Mouse (Mus musculus) brain, embryonic 14.5 days (tissue): ENCODE measurements around the gene Slc16a1. TPM values are rescaled to one million over a fixed set of nuclear protein-coding genes. Genes with fewer than 3 reads are reported as not detected.

Source experiments
- DNase-seq: peaks from one replicate; pipeline ENCODE4 v3.0.0-alpha.2; 2011; ENCODE audit warnings: low read depth
- CTCF ChIP-seq: fragments of 200-500 bp; IDR thresholded peaks from 2 replicates; pipeline ENCODE4 v1.5.1; 2012; ENCODE audit warnings: inconsistent platforms, mild to moderate bottlenecking, moderate library complexity, borderline replicate concordance; ENCODE audit not compliant: insufficient read depth, insufficient read length; ENCODE audit errors: extremely low read depth
- POLR2A ChIP-seq: fragments of 200-500 bp; IDR thresholded peaks from 2 replicates; pipeline ENCODE4 v1.6.1; 2012; ENCODE audit warnings: mild to moderate bottlenecking, inconsistent platforms, borderline replicate concordance; ENCODE audit not compliant: poor library complexity, insufficient read depth, insufficient read length, severe bottlenecking; ENCODE audit errors: extremely low read depth
- polyA plus RNA-seq: library from polyadenylated mRNA; depleted of rRNA; stranded (reverse); fragments of >200 nt; gene quantifications from 2 replicates; pipeline ENCODE4 v1.2.3, GENCODE M21; 2012; rRNA removed

The Slc16a1 gene
- 6.7 and 7.3 TPM in 2 replicates for polyA plus RNA-seq

- TF ChIP-seq CTCF = no peak
- TF ChIP-seq POLR2A = peak; percentile 80
- DNase-seq = peak; percentile 96
Observed at GRCm38 (mm10) chr3:104638403-104638779, at the start of gene Slc16a1. Gene Slc16a1 (plus strand): TSS chr3:104638668.

- no peak for TF ChIP-seq CTCF
- TF ChIP-seq POLR2A = no peak
- no peak for DNase-seq
Observed at GRCm38 (mm10) chr3:104596451-104597134, 41.9 kb upstream of the Slc16a1 start.

GRCm38 (mm10) chr3:104597135-104597764, 41.2 kb upstream of the Slc16a1 start:
- TF ChIP-seq CTCF = no peak
- no peak for TF ChIP-seq POLR2A
- DNase-seq = peak; percentile 95

- DNase-seq = no peak
- TF ChIP-seq POLR2A (no peak), CTCF (no peak)
Observed at GRCm38 (mm10) chr3:104599296-104600150, 38.9 kb upstream of the Slc16a1 start.

- DNase-seq = no peak
- TF ChIP-seq CTCF (no peak), POLR2A (no peak)
Observed at GRCm38 (mm10) chr3:104600691-104601090, 37.8 kb upstream of the Slc16a1 start.

GRCm38 (mm10) chr3:104601680-104602079, 36.8 kb upstream of the Slc16a1 start:
- TF ChIP-seq CTCF (no peak), POLR2A (no peak)
- DNase-seq = no peak

- TF ChIP-seq CTCF = no peak
- no peak for TF ChIP-seq POLR2A
- peak; percentile 53 for DNase-seq
Observed at GRCm38 (mm10) chr3:104609690-104610380, 28.6 kb upstream of the Slc16a1 start.

GRCm38 (mm10) chr3:104610453-104611230, 27.8 kb upstream of the Slc16a1 start:
- no peak for DNase-seq
- TF ChIP-seq CTCF (no peak), POLR2A (no peak)

- no peak for TF ChIP-seq CTCF
- no peak for TF ChIP-seq POLR2A
- DNase-seq = peak; percentile 48
Observed at GRCm38 (mm10) chr3:104611951-104612350, 26.5 kb upstream of the Slc16a1 start.

- TF ChIP-seq POLR2A = no peak
- TF ChIP-seq CTCF = no peak
- DNase-seq = no peak
Observed at GRCm38 (mm10) chr3:104613102-104613501, 25.4 kb upstream of the Slc16a1 start.

GRCm38 (mm10) chr3:104614081-104614480, 24.4 kb upstream of the Slc16a1 start:
- no peak for DNase-seq
- TF ChIP-seq CTCF = no peak
- no peak for TF ChIP-seq POLR2A

- DNase-seq = no peak
- no peak for TF ChIP-seq CTCF
Observed at GRCm38 (mm10) chr3:104615216-104615615, 23.3 kb upstream of the Slc16a1 start.
